Mouse (Mus musculus) adipocyte (in vitro differentiated cells): ENCODE results near the gene Slc38a4.

Source experiments
- DNase-seq: peaks from one replicate; pipeline ENCODE4 v3.0.0-alpha.2; 2016; ENCODE audit warnings: low spot score

Slc38a4 gene

DNA sequence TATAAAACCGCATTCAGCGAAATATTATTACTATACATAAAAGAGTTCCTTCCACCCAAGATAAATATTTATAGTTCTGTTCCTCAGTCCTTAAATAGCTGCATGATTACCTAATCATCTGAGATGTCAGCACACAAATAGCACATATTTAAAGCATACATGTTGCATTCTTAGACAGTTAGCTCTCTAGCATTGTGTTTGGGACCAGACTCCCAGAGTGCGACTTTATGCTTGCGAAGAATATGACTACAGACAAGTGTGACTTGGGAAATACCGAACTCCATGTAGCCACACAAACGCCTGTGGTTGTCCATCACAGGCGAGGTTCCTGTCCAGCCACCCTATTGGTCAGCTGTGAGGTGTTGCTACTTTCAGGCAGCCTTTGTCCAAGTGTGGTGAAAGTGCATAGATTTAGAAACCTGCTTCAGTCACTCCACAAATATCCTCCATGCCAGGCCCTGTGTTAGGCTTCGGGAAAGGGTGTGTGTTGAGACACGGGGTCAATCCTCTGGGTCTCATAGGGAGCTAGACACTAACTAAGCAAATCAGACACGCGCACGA lies 40.6 kb downstream of the Slc38a4 start:
- peak; percentile 23 for DNase-seq

DNA sequence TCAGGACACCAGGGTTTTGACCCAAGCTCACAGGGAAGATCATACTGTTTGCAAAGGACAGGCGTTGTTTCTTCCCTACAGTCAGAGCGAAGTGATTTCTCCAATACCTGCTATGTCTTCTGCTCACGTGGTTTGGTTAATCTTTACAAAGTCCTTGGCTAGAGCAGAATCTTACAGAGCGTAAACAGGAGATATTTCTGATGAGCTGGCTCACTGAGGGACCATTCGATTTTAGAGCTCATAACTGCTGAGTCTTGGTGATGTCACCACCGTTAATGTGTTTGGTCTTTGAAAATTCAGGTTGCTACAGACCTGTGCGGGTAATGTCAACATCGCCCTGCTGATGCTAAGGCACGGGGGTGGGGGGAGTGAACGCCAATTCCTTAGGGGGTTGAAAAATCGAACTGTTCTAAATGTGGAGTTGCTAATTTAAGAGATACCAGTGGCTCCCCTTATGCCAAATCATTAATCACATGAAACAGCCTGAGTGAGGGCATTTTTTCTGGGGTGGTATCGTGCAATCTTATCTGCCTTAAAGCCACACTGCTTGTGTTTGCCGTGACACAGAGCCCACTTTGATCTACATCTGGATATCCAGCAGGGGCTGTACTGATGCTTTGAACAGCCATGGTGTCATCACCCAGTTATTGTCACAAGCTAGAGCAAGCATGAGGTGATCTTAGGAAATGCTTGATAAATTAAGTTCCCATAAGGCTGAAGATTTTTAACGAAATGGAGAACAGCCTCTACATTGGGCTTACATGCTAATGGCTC lies 44.0 kb downstream of the Slc38a4 start:
- DNase-seq, result no peak

DNA sequence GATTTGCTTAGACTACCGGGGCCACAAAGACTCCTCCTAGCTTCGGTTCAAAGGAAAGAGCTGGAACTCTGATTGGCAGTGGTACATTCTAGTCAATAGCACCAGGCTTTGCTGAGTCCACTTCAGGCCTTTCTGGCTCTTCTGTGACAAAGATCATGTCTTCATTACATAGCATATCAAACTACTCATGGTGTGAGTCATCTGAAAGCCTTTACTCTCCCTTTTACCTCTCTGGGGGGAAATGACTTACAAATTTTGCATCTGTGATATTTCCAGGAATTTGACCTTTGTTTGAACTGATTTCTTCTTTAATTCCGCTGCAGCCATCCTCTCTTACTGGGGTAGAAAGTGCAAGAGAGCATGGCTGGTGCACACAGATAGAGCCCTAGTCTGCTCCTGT lies 46.5 kb downstream of the Slc38a4 start:
- no peak for DNase-seq

DNA sequence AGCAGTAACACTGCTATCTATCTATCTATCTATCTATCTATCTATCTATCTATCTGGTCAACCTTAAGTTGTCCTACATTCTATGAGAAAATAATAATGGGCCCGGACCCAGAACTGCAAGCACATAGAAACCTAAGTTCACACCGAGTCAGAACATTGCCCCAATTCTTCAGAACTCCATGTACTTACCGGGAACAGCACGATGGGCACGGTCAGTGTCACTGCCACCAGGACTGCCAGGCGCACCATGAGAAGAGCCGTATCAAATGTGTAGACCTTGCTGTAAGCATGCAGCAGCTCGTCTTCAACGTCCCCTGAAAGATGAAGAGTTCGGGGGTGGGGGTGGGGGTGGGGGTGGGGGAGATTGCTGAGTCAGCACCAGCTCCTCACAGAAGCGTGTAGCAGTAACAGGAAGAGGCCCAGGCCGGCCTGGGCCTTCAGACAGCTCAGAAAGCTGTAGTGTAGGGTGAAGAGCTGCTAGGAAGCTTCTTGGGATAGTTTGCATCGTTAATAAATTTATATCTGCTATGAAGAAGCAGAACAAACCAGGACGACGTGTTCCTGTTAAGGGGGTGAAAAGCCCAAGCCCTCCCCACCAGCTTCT lies 50.0 kb downstream of the Slc38a4 start:
- DNase-seq, result no peak

DNA sequence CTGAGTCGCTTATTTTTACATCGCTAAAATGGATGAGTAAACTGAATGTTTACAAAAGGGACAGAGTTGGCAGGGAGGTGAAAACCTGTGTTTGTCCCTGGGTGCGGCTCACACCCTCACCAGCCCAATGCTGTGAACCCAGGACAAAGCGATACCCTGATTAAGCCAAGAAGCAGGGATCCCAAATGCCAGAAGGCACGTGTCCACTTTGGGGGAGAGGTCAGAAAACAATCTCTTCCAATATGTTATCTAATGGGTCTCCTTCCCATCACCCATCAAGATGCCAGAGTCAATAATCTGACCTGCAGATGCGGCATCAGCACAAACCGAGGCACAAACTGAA lies 51.3 kb downstream of the Slc38a4 start:
- DNase-seq, result no peak

DNA sequence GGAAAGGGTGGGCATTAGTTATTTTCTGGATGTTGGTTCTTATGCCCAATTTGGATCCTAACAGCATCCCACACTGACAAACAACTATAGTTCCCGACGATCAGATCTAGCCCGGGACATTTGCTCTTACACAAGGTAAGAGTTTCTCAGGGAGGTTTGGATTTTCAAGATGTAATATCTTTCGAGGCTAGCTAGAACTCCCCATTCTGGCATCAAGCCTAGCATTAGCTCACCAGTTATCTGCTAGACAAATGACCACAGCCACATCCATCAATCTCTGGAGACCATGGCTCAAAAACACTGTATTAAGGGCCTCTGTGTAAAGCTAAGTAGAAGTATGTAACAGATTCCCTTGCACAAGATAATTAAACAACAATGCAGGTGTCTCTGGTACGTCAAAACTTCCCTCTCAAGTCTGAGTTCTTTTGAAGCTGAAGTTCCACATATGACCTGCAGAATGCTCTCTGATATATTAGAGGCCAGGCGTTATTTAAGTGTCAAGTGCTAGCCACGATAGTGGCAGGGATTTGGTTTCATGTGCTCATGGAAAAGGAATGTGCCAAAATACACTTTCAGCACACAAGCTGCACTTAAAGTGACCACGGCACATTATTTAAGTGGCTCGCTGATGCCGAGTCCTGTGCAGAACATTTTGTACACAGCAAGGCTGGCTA lies 51.8 kb downstream of the Slc38a4 start:
- peak; percentile 61 for DNase-seq

DNA sequence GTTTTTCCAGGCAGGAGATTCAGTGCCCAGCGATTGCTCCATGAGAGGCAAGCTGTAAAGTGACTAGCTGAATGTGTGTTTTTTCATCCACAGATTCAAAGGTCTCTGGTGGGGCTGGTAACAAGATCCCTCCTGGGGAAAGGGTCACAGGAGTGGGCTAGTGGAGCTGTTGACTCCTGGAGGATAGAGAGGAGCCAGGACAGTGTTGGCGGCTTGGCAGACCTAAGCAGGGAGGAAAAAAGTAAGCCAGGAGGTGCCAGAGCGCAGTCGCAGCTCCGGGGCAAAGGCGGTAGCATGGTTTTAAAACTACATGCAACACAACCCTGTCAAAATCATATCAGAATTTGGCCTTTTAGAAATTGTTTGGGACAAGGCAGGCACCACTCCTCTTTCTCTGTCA lies 52.6 kb downstream of the Slc38a4 start:
- no peak for DNase-seq

DNA sequence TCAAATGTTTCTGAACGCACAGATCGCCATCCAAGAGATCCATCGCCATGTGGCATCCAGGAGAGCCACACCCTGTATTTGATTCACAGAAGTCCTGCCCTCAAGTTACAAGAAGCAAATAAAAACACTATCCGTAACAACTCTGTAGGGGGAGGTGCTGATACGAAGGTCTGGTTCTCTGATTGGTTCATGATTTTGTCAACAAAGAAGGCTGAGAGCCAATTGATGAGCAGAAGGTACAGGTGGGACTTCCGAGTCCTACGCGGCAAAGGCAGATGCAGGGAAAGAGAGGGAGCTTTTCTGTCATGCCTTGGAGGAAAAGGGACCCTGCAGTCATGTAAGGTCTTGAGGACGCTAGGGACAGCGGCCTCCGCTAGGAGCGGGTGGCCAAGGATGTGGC lies 53.0 kb downstream of the Slc38a4 start:
- DNase-seq, result no peak

DNA sequence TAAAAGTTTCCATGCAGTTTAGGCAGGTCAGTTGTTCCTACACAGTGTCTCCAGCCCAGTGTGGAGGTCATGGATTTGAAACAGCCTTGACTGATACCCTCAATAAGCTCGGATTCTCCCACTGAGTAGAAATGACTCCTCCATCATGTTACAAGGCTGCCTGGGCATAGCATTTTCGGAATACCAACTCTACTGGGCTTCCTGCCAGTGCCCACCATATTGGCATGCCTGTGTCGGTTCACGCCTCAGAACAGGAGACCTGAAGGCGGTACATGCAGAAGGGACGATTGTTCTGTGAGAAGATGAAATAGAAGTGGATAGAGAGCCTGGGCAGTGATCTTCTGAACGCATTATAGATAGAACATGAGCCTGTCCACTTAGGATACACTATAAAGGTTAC lies 53.9 kb downstream of the Slc38a4 start:
- DNase-seq, result no peak

DNA sequence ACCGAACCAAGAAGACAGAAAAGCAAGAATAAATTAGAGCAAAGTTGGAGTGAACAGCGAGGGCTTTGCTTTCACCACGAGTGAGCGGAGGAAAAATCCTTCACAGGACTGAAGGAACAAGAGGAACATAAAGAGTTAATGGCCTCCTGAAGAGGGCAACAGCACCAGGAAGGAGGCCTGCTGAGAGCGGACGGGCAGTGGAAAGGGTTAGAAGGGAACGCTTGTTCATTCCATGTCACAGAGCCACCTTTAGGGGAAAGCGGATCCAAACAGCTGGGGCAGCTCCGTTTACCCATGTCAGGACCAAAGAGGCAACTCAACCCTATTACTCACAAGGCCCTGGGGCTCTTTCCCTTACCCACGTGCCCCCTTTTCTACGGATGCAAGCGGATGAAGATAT lies 54.3 kb downstream of the Slc38a4 start:
- no peak for DNase-seq

DNA sequence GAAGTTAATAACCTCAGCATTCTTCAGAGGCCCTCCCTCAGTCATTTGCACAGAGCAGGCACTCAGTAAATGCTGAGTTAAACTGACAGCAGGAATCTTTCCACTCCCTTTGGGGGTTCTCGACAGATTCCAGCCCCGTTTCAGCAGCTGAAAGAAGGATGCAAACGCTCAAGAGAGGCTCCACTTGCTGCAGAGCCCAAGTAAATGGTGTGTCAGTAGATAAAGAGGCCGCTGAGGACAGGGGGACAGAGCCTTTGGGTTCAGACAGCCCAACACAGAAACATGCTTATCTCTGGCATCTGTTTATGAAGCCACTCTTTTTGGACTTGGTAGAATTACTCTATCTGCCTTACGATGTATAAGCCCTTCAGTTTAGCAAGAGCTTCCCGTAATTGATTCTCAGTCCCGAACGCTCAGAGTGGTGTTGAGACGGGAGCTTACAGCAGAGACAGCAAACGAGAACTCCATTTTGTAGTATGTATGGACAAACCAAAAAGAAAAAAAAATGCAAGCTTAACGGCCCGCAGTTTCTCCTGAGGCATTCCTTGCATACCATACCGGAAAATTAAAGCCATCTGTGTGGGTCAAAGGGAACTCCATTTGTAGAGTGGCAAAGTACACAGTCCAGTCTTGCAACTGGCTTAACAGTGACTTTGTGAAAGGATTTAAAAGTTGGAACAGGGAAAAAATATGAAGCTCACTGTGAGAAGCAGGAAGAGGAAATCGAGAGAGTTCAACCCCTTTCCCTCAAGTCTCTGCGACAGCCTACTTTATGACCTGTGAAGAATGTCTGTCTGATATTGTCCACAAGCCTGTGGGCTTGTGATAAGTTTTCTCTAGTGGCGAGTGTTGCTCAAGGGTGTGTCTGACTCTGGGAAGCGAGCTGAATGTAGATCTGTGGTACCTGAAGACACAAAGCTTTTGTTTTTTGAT lies 55.2 kb downstream of the Slc38a4 start:
- DNase-seq, result peak; percentile 80

DNA sequence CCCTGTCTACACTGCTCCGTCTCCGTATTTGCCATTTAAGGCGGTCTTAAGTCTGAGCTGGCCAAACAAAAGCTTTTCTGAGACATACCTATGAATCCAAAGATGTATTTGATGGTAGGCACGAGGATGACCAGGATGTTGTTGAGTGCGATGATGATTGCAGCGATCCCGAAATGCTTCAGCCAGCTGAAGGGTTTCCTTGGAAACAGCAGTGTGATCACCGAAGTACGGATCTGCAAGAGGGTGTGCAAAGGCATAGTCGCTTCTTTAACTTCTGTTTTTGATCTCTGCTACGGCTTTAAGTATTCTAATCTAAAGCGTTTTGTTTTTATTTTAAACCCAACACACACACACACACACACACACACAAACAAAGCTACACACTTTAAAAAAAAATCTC lies 56.4 kb downstream of the Slc38a4 start:
- DNase-seq, result no peak

DNA sequence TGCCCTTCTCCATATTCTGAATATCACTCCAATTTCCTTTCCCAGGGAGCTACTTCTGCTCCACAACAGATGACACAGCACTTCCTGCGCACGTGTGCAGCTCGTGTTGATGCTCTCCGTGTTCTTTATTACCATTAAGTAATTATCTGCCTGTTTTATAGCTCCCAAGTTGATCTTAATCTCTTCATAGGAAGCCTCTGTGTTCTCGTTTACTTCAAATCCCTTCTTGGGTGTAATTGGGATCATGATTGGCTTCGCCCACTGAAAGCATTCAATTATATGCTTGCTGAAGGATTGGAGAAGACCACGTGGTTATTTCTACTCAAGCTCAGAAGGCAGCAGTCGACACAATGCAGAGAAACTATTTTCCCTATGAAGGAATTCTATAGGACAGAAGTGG lies 70.1 kb downstream of the Slc38a4 start:
- DNase-seq, result no peak

DNA sequence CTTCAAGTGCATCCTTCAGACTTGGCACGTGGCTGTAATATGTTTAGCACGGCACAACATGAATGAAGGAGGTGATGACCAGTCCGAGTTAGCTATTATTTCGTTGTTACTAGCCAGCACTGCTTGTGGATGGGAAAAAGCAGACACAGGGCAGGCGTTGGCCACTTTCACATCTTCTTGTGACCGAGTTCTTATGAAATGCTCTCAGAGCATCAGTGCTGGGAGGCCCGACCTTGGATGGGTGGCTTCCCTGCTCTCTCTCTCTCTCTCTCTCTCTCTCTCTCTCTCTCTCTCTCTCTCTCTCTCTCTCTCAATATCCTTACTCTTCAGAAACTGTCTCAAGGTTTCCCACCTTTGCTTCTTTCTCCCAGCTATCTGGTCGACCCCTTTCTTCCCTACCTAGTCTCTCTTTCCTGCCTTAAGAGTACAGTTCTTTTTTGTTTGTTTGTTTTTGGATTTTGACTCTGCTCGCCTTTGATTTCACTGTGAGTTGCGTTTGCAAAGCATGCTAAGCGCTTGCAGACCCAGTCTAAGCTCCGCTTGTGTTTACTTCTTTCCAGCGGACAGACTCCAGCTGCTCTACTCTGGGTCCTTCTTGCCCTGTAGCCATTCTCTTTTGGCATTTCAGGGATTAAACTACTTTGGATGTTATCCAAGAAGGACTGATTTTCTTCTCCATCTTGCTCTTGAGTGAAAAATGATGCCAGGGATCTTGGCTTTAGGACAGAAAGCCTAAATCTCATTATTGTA lies 72.0 kb downstream of the Slc38a4 start:
- no peak for DNase-seq

DNA sequence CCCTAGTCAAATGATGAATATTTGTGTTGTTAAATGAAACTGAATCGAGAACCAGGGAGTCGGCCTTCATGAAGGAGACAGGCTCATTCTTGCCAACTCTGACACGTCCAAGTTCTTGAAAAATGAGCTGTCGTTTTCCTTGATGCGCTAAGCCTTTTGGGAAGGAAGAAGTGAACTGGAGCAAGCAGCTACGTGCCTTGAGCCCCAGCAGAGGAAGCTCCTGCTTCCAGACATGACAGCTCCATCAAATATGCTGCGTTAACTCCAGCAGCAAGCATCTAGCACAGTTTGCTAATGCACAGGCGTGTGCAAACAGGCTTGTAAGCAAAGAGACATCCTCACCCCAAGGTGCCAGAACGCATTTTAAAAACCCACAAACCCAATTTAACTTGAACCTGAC lies 80.6 kb downstream of the Slc38a4 start:
- no peak for DNase-seq

DNA sequence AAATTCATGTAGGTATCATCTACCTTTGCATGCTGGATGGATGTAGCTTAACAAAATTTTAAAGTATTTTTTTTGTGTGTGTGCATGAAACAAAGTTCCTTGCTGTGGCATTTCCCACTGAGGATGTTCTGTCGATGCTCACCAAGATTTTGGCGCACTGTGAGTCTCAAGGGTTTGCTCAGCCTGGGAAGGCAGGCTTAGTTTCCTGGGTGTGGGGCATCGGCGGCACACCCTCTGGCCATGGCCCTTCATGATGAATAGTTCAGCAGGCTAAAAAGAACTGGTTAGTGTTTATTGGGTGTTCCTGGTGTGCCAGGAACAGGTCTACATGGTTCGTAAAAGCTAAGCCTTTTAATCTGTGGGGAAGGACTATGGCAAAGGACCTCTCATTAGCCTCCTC lies 81.6 kb downstream of the Slc38a4 start:
- DNase-seq, result no peak

DNA sequence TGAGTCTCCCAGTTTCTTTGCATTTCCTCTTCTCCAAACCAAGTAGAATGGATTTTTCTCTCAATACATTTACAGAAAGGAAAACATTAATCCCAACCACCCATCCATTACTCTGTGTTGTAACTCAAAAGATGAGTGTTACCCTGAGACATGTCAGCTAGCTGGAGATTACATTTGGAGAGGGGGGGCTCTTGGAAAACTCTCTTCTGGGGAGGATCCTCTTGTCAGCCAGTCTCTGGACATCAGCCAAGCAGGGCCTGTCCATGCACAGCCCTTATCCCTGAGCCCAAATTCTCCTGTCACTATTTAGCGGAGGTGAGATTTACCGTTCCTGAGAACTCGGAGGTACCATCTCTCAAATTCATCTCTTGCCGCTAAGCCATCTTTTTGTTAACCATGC lies 82.4 kb downstream of the Slc38a4 start:
- no peak for DNase-seq

DNA sequence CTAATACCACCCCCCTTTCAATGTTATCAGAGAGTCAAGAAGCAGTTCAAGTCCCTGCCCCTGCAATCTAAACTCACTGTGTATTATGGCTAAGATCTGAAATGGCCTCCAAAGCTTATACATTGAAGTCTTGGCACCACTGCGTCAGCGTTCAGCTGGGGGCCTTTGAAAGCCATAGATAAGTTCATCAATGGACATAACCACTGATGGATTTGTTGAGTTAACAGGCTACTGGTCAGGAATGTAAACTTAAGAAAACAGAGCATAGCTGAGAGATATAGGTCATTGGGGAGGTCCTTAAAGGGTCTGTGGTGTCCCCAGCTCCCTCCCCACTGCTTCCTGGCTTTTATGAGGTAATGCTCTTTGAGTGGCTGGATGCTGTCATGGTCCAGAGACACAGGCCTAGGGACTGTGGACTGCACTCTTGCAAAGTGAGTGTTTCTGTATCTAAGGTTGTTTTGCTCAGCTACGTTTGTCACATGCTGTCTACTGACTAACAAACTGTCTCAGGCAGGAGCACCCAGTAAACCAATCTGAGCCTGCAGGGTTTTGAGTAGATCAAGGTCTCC lies 83.0 kb downstream of the Slc38a4 start:
- no peak for DNase-seq

DNA sequence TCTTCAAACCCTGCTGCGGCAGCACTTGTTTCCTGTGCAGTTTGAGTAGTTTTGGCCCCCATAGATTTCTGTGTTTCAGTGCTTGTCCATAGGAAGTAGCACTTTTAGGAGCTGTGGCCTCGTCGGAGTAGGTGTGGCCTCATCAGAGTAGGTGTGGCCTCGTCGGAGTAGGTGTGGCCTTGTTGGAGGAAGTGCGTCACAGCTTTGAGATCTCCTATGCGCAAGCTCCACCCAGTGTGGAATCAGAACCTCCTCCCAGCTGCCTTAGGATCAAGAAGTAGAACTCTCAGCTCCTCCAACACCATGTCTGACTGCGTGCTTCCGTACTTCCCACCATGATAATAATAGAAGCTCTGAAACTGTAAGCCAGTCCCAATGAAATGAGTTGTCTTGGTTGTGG lies 83.8 kb downstream of the Slc38a4 start:
- DNase-seq, result no peak

DNA sequence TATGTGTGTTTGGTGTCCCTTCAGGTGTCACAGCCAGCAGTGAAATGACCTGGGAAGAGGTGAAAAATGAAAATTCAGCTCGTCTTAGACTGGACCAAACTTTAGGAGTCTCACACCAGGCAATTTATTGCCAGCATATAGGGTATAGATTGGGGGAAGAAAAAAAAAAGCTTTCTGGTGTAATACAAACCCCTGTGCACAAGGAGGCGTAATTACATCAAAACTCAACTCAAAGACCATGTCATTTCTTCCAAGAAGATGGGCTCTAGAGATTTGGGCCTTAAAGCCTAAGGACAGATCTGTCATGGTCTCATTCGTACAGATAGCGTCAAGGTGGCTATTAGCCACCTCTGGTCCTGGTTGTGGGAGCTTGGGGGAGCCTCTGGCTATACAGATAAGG lies 86.0 kb downstream of the Slc38a4 start:
- peak; percentile 21 for DNase-seq

DNA sequence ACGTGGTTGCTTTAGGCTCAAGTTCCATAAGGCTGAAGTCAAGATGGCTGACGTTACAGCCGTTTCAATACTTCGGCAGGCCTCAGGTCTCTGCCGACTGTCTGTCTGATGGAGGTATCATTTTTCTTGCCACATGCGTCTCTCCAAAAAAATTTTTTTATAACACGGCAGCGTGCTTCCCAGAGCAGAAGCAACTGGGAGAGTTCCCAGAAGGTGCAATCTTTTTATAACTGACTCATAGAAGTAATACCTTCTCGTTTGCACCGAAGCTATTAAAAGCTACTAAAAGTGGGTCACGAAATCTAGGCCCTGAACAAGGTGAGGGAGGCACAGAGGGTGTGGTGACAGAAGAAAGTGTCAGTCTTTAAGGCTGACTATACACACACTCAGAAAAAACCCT lies 87.0 kb downstream of the Slc38a4 start:
- DNase-seq, result no peak
